Mouse (Mus musculus) MEL (cell line): ENCODE measurements around the gene Spef2. TPM values are rescaled to one million over a fixed set of nuclear protein-coding genes. Genes with fewer than 3 reads are reported as not detected.
A peak's percentile ranks its signal among the peaks of the same experiment; 100 is the strongest.

ENCODE experiments used
- DNase-seq: peaks from one replicate; pipeline ENCODE4 v3.0.0; 2011; ENCODE audit warnings: low read depth, low spot score
- H3K27ac ChIP-seq: 2 replicates; pipeline ENCODE4 v1.5.1; 2012; ENCODE audit warnings: low read depth, mild to moderate bottlenecking, control low read depth, low read length, moderate library complexity; ENCODE audit not compliant: control insufficient read depth
- H3K27me3 ChIP-seq, 2 experiments: fragments of 150-350 bp in 1 of 2; sonication (generic) in 1 of 2; 2 replicates each; pipeline ENCODE4 v1.6.1; 2012; ENCODE audit warnings: low read length in 2 of 2, mild to moderate bottlenecking in 2 of 2, improper control_type of control experiment in 1 of 2, moderate library complexity in 1 of 2; ENCODE audit not compliant: insufficient read depth in 2 of 2, control insufficient read depth in 1 of 2
- H3K36me3 ChIP-seq, 2 experiments: 2 replicates each; pipeline ENCODE4 v1.6.1; 2012 to 2014; ENCODE audit warnings: low read length in 2 of 2, improper control_type of control experiment in 1 of 2, inconsistent platforms in 1 of 2, mild to moderate bottlenecking in 1 of 2; ENCODE audit not compliant: insufficient read depth in 2 of 2, control insufficient read depth in 1 of 2
- H3K4me1 ChIP-seq, 2 experiments: fragments of 150-350 bp in 1 of 2; sonication (generic) in 1 of 2; 2 replicates each; pipeline ENCODE4 v1.6.1; 2012; ENCODE audit warnings: low read length in 2 of 2, improper control_type of control experiment in 1 of 2, mild to moderate bottlenecking in 1 of 2; ENCODE audit not compliant: insufficient read depth in 2 of 2, control insufficient read depth in 1 of 2
- H3K4me3 ChIP-seq, 2 experiments: fragments of 150-350 bp in 1 of 2; sonication (generic) in 1 of 2; 2 replicates each; pipeline ENCODE4 v1.5.1; 2012; ENCODE audit warnings: low read depth in 2 of 2, low read length in 2 of 2, mild to moderate bottlenecking in 2 of 2, moderate library complexity in 2 of 2, control low read depth in 1 of 2, improper control_type of control experiment in 1 of 2; ENCODE audit not compliant: control insufficient read depth in 1 of 2, insufficient read depth in 1 of 2
- H3K79me2 ChIP-seq: 2 replicates; pipeline ENCODE4 v1.6.1; 2012; ENCODE audit warnings: mild to moderate bottlenecking, low read length, moderate library complexity; ENCODE audit not compliant: control insufficient read depth, poor library complexity, insufficient read depth
- H3K9ac ChIP-seq: 2 replicates; pipeline ENCODE4 v1.6.1; 2012; ENCODE audit warnings: low read depth, mild to moderate bottlenecking, control low read depth, low read length, moderate library complexity; ENCODE audit not compliant: control insufficient read depth, poor library complexity, severe bottlenecking
- H3K9me3 ChIP-seq: fragments of 150-350 bp; sonication (generic); replicated peaks from 2 replicates; pipeline ENCODE4 v1.6.1; 2012; ENCODE audit warnings: mild to moderate bottlenecking, low read length, improper control_type of control experiment, moderate library complexity; ENCODE audit not compliant: insufficient read depth
- CHD1 ChIP-seq: IDR thresholded peaks from 2 replicates; pipeline ENCODE4 v1.6.1; 2012; ENCODE audit warnings: low read depth, mild to moderate bottlenecking, inconsistent platforms, low read length, improper control_type of control experiment
- E2F4 ChIP-seq: IDR thresholded peaks from 2 replicates; pipeline ENCODE4 v1.6.1; 2011; ENCODE audit warnings: low read depth, low read length, improper control_type of control experiment, borderline replicate concordance
- ELF1 ChIP-seq: IDR thresholded peaks from 2 replicates; pipeline ENCODE4 v1.6.1; 2014; ENCODE audit warnings: low read depth, mild to moderate bottlenecking, inconsistent platforms, low read length, improper control_type of control experiment, moderate library complexity
- ETS1 ChIP-seq: IDR thresholded peaks from 2 replicates; pipeline ENCODE4 v1.6.1; 2012; ENCODE audit warnings: low read depth, mild to moderate bottlenecking, inconsistent platforms, low read length, improper control_type of control experiment, moderate library complexity
- GABPA ChIP-seq: IDR thresholded peaks from 2 replicates; pipeline ENCODE4 v1.6.1; 2012; ENCODE audit warnings: low read depth, mild to moderate bottlenecking, inconsistent platforms, low read length, improper control_type of control experiment, moderate library complexity
- GATA1 ChIP-seq: IDR thresholded peaks from 2 replicates; pipeline ENCODE4 v1.6.1; 2011; ENCODE audit warnings: low read depth, low read length, improper control_type of control experiment
- MAFK ChIP-seq: IDR thresholded peaks from 2 replicates; pipeline ENCODE4 v1.6.1; 2011; ENCODE audit warnings: low read depth, mild to moderate bottlenecking, low read length, improper control_type of control experiment, borderline replicate concordance
- MAX ChIP-seq: IDR thresholded peaks from 2 replicates; pipeline ENCODE4 v1.6.1; 2011; ENCODE audit warnings: low read length, improper control_type of control experiment
- MAZ ChIP-seq: IDR thresholded peaks from 2 replicates; pipeline ENCODE4 v1.6.1; 2012; ENCODE audit warnings: low read depth, mild to moderate bottlenecking, inconsistent platforms, low read length, improper control_type of control experiment
- MYC ChIP-seq: IDR thresholded peaks from 2 replicates; pipeline ENCODE4 v1.6.1; 2011; ENCODE audit warnings: low read depth, mild to moderate bottlenecking, low read length, improper control_type of control experiment, moderate library complexity
- NRF1 ChIP-seq: IDR thresholded peaks from 2 replicates; pipeline ENCODE4 v1.6.1; 2014; ENCODE audit warnings: low read depth, mild to moderate bottlenecking, inconsistent platforms, low read length, improper control_type of control experiment, moderate library complexity; ENCODE audit not compliant: poor library complexity, insufficient read depth, severe bottlenecking
- POLR2AphosphoS2 ChIP-seq: IDR thresholded peaks from 2 replicates; pipeline ENCODE4 v1.6.1; 2011; ENCODE audit warnings: low read length, improper control_type of control experiment
- RCOR1 ChIP-seq: IDR thresholded peaks from 2 replicates; pipeline ENCODE4 v1.6.1; 2012; ENCODE audit warnings: low read depth, mild to moderate bottlenecking, inconsistent platforms, low read length, improper control_type of control experiment
- SMC3 ChIP-seq: IDR thresholded peaks from 2 replicates; pipeline ENCODE4 v1.6.1; 2011; ENCODE audit warnings: low read depth, low read length, improper control_type of control experiment
- TBP ChIP-seq: IDR thresholded peaks from 2 replicates; pipeline ENCODE4 v1.8.0; 2011; ENCODE audit warnings: low read depth, low read length, improper control_type of control experiment
- ZKSCAN1 ChIP-seq: IDR thresholded peaks from 2 replicates; pipeline ENCODE4 v1.6.1; 2012; ENCODE audit warnings: low read depth, mild to moderate bottlenecking, inconsistent platforms, low read length, improper control_type of control experiment, moderate library complexity
- ZNF384 ChIP-seq: IDR thresholded peaks from 2 replicates; pipeline ENCODE4 v1.6.1; 2012; ENCODE audit warnings: low read depth, mild to moderate bottlenecking, inconsistent platforms, low read length, improper control_type of control experiment
- polyA plus RNA-seq, 2 experiments: library from polyadenylated mRNA; stranded (reverse) in 1 of 2; unstranded in 1 of 2; fragments of >175 nt in 1 of 2; fragments of >200 nt in 1 of 2; gene quantifications; 2 replicates each; pipeline versions ENCODE4 v1.2.1 to v1.2.4; 2012; ENCODE audit warnings: low replicate concordance in 2 of 2, low read depth in 1 of 2; ENCODE audit not compliant: insufficient read length in 2 of 2, insufficient read depth in 1 of 2, missing spikeins in 1 of 2
- total RNA-seq: library from RNA; depleted of rRNA; stranded (reverse); fragments of 300-350 nt; gene quantifications from 2 replicates; pipeline ENCODE4 v1.2.3, GENCODE M21; 2012

Gene Spef2
- total and polyA plus RNA-seq, 3 experiments = 0.08 TPM; not detected in 2

DNA sequence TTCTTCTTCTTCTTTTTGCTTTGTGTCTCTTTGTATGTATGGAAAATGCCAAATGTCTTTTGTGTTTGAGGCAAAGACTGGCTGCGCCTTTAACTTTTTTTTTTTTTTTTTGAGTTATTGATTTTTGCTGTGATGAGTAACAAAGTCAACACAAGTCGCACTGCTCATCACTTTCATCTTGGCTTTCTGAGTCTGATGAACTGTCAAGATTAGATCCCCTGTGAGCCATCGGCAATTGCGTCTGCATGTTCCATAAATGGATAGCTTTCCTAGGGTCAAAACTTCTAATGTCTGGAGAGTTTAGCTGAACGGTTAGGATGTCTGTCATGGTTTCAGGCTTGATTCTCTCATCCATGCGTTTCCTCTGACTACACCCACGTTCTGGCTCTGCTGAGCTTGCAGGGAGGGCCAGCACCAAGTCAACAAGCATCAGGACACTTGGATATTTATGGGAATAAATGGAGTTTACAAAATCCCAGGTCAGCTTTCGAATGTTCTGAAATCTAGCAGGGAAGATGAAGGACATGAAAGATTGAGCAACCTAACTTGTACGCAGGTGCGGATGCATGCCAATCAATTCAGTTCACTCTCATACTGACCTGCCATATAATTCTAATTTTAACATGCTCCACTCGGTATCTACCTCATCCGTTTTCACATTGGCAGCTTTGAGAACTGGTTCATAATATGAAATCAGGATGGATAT is 149.1 kb downstream of the Spef2 start:
- H3K9ac ChIP-seq = no peak overlapping the region
- H3K4me1 ChIP-seq = no peaks in the 10 kb centered on the region
- H3K79me2 ChIP-seq = no peaks in the 10 kb centered on the region
- TF ChIP-seq TBP (no peak), MAFK (no peak), POLR2AphosphoS2 (no peak), MYC (no peak)
- H3K27ac ChIP-seq = no peak overlapping the region
- no peak overlapping the region for H3K4me3 ChIP-seq
- no peaks in the 10 kb centered on the region; a peak in 1 of 4 replicates for H3K27me3 ChIP-seq
- no peaks in the 10 kb centered on the region for H3K9me3 ChIP-seq
- H3K36me3 ChIP-seq = no peaks in the 10 kb centered on the region; a peak in 1 of 4 replicates
- DNase-seq = no peak

DNA sequence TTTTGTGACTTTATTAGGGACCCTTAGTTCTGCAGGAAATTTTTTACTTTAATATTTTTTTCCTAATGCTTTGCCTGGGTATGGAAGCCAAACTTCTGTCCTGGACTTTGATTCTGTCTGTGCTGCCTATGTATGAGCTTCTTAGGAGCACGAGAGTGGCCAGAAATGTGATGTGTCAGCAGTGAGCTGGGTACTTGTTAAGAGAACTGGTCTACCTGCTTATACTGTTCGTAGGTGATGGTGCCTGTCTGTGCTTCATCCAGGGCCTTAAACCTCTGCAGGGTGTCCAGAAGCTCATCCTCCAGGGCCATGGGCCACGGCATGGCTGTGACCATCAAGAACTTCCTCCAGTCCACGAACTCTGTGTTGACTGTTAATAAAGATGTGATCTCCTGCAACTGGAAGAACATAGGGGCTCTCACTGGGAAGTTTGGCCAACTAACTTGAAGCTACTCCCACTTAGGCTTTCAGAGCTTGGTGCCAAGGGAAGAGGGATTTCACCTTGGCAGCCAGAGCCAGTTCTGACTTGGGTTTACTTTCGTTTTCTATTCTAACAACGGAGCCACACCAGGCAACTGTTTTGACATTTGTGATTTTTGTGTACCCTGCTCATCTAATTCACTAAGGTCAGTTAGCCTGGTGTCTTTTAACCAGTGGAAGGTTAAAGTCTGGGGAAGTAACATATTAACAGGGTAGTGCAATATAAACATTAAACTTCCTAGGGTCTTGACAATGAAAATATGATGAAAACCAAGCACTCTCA is 152.2 kb downstream of the Spef2 start:
- no peak overlapping the region for H3K9ac ChIP-seq
- H3K27ac ChIP-seq = no peak overlapping the region
- no peaks in the 10 kb centered on the region; a peak in 1 of 4 replicates for H3K36me3 ChIP-seq
- peak overlapping the region; percentile 30 to 50 for H3K4me3 ChIP-seq
- no peaks in the 10 kb centered on the region for H3K4me1 ChIP-seq
- H3K9me3 ChIP-seq = no peaks in the 10 kb centered on the region
- H3K27me3 ChIP-seq = no peaks in the 10 kb centered on the region; a peak in 1 of 4 replicates
- no peaks in the 10 kb centered on the region for H3K79me2 ChIP-seq
- TF ChIP-seq ZKSCAN1 (no peak), MAZ (no peak), E2F4 (no peak), GABPA (no peak), CHD1 (no peak), SMC3 (no peak), GATA1 (no peak), ELF1 (no peak), ZNF384 (no peak), NRF1 (no peak), RCOR1 (no peak), MAX (no peak), ETS1 (no peak)
- TF ChIP-seq, all 39 proteins: peak for 0
- DNase-seq = peak; percentile 29
